16 mouse cellular contexts compared by ENCODE assay signal in the genomic region with DNA sequence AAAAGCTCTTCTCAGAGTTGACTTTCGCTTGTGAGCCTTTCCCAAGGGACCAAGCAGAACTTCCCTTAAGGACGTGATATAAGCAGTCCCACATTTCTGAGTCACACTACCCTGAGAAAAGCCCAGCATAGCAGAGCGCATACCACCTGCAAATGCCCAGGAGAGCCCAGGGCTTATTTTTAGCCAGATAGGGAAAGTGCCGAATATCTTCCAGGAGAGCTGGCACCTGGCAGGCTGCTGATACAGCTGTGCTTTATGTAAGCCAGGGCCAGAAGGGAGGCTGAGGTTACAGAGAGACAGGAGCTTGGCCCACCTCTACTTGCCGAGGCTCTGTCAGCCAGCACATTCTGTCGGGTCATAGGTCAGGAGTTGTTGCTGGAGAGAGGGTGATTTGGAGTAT. TPM values are rescaled to one million over a fixed set of nuclear protein-coding genes. Genes with fewer than 3 reads are reported as not detected.
DNase-seq lines count a peak whose midpoint lies in the region; ATAC-seq and TF ChIP-seq lines count a peak whose summit lies in the region.
"Had no signal": no experiment of that assay in that cellular context is flagged by ENCODE, and none has a peak within 500 bp of the region (broad histone marks: within the 10 kb centered on the region; RNA-seq: fewer than 3 reads in every experiment).

No protein-coding gene starts in this region.

- H3K27ac ChIP-seq in hindbrain, embryonic 13.5 days, result no peak overlapping the region
- no peak overlapping the region for H3K27ac ChIP-seq in hindbrain, postnatal 0 days
- H3K27ac ChIP-seq in gastrocnemius, adult 2 months, result peak overlapping the region; percentile 85
- no peak overlapping the region for H3K27ac ChIP-seq in heart, embryonic 12.5 days (ENCODE audit: poor library complexity, severe bottlenecking)
- H3K27ac ChIP-seq: embryonic facial prominence, embryonic 15.5 days; forebrain, embryonic 13.5 days; hindbrain, embryonic 12.5 days; kidney, postnatal 0 days; neural tube, embryonic 13.5 days had no signal

- intact Hi-C loops in gastrocnemius, adult 2 months (cut with DNase I), result no loop called here

- no peaks in the 10 kb centered on the region for H3K36me3 ChIP-seq in hindbrain, embryonic 13.5 days
- H3K36me3 ChIP-seq in hindbrain, postnatal 0 days (ENCODE audit: insufficient read depth, low read length), result no peaks in the 10 kb centered on the region
- H3K36me3 ChIP-seq in heart, embryonic 12.5 days, result no peaks in the 10 kb centered on the region
- no peaks in the 10 kb centered on the region for H3K36me3 ChIP-seq in myocyte (ENCODE audit: control insufficient read depth, insufficient read depth)
- H3K36me3 ChIP-seq: embryonic facial prominence, embryonic 15.5 days; hindbrain, embryonic 12.5 days; neural tube, embryonic 13.5 days had no signal

- TF ChIP-seq POLR2A in myocyte (IDR thresholded peaks at IDR 0.05; ENCODE audit: insufficient read length, low read depth), result no peak

- WGBS in hindbrain, embryonic 13.5 days, result 67% methylated on average over 6 of the region's 6 CpGs
- 48% methylated on average over 6 of the region's 6 CpGs for WGBS in hindbrain, postnatal 0 days
- 28% methylated on average over 6 of the region's 6 CpGs for WGBS in heart, embryonic 12.5 days

- no peak overlapping the region for H3K4me3 ChIP-seq in hindbrain, embryonic 13.5 days
- no peak overlapping the region for H3K4me3 ChIP-seq in hindbrain, postnatal 0 days (ENCODE audit: low read length)
- peak overlapping the region; percentile 34 for H3K4me3 ChIP-seq in gastrocnemius, adult 2 months
- H3K4me3 ChIP-seq in heart, embryonic 12.5 days, result no peak overlapping the region
- H3K4me3 ChIP-seq in myocyte, result no peak overlapping the region
- H3K4me3 ChIP-seq: embryonic facial prominence, embryonic 15.5 days; forebrain, embryonic 13.5 days; hindbrain, embryonic 12.5 days; neural tube, embryonic 13.5 days had no signal

- H3K27me3 ChIP-seq in hindbrain, embryonic 13.5 days, result no peaks in the 10 kb centered on the region
- H3K27me3 ChIP-seq in hindbrain, postnatal 0 days (ENCODE audit: insufficient read depth, low read length), result no peaks in the 10 kb centered on the region
- peaks cover 3% of the 10 kb centered on the region; the same call in 1 of the 2 replicates for H3K27me3 ChIP-seq in heart, embryonic 12.5 days (replicated peaks)
- no peaks in the 10 kb centered on the region for H3K27me3 ChIP-seq in myocyte (ENCODE audit: control insufficient read depth, insufficient read depth, insufficient read length)
- H3K27me3 ChIP-seq: embryonic facial prominence, embryonic 15.5 days; forebrain, embryonic 13.5 days; hindbrain, embryonic 12.5 days; neural tube, embryonic 13.5 days had no signal

- H3K4me2 ChIP-seq in hindbrain, embryonic 13.5 days, result no peak overlapping the region
- H3K4me2 ChIP-seq in hindbrain, postnatal 0 days (ENCODE audit: low read depth, low read length), result no peak overlapping the region
- H3K4me2 ChIP-seq in heart, embryonic 12.5 days, result peak overlapping the region; percentile 31; the same call in 1 of the 2 replicates
- H3K4me2 ChIP-seq in myocyte (ENCODE audit: low read depth), result peak overlapping the region; percentile 1
- H3K4me2 ChIP-seq: embryonic facial prominence, embryonic 15.5 days; forebrain, embryonic 13.5 days; hindbrain, embryonic 12.5 days; neural tube, embryonic 13.5 days had no signal

- 0 out of 2 replicates have a peak overlapping the region, but pooled peaks have one; percentile 35 for H3K9ac ChIP-seq in hindbrain, embryonic 13.5 days
- no peak overlapping the region for H3K9ac ChIP-seq in hindbrain, postnatal 0 days (replicated peaks; ENCODE audit: low read length)
- H3K9ac ChIP-seq in heart, embryonic 12.5 days, result no peak overlapping the region
- H3K9ac ChIP-seq: embryonic facial prominence, embryonic 15.5 days; forebrain, embryonic 13.5 days; hindbrain, embryonic 12.5 days; neural tube, embryonic 13.5 days had no signal

- DNase-seq in hindbrain, postnatal 0 days (ENCODE audit: low spot score), result no peak
- DNase-seq in gastrocnemius, adult 2 months, result peak; percentile 77
- DNase-seq in thymus, postnatal 25 days, result no peak
- no peak for DNase-seq in kidney, postnatal 14 days
- DNase-seq: cerebellum, postnatal 25 days; lung, adult 2 months had no signal

- TF ChIP-seq CTCF in hindbrain, postnatal 0 days (IDR thresholded peaks at IDR 0.05; ENCODE audit: low read depth), result no peak
- no peak for TF ChIP-seq CTCF in gastrocnemius, adult 2 months (IDR thresholded peaks at IDR 0.05)

- H3ac ChIP-seq in myocyte (ENCODE audit: control insufficient read depth, insufficient read length), result no peak overlapping the region

- no peak for ATAC-seq in hindbrain, embryonic 13.5 days (ENCODE audit: low FRiP score)
- ATAC-seq in hindbrain, postnatal 0 days, result no peak
- no peak for ATAC-seq in heart, embryonic 12.5 days (ENCODE audit: insufficient number of reproducible peaks, low FRiP score)
- no peak for ATAC-seq in activated CD4-positive, CD25-positive, alpha-beta regulatory T cell, adult 4 months
- ATAC-seq: forebrain, embryonic 13.5 days; intestine, embryonic 16.5 days had no signal

- no peaks in the 10 kb centered on the region for H3K9me3 ChIP-seq in hindbrain, embryonic 13.5 days
- no peaks in the 10 kb centered on the region for H3K9me3 ChIP-seq in hindbrain, postnatal 0 days (ENCODE audit: low read length)
- H3K9me3 ChIP-seq in heart, embryonic 12.5 days (replicated peaks), result no peaks in the 10 kb centered on the region; the same call in 1 of the 2 replicates
- H3K9me3 ChIP-seq: embryonic facial prominence, embryonic 15.5 days; forebrain, embryonic 13.5 days; hindbrain, embryonic 12.5 days; neural tube, embryonic 13.5 days had no signal

- H3K79me2 ChIP-seq in myocyte (ENCODE audit: control insufficient read depth, insufficient read depth), result no peaks in the 10 kb centered on the region

- H3K4me1 ChIP-seq in hindbrain, embryonic 13.5 days (replicated peaks), result peaks cover 9% of the 10 kb centered on the region
- H3K4me1 ChIP-seq in hindbrain, postnatal 0 days (ENCODE audit: insufficient read depth, low read length), result peaks cover 3% of the 10 kb centered on the region; the same call in 1 of the 2 replicates
- peaks cover 12% of the 10 kb centered on the region for H3K4me1 ChIP-seq in heart, embryonic 12.5 days (replicated peaks)

TF ChIP-seq in myocyte, 11 proteins besides CTCF, POLR2A, EP300 and RAD21:
- TF ChIP-seq CEBPB (IDR thresholded peaks at IDR 0.05; ENCODE audit: insufficient read depth, poor library complexity, severe bottlenecking) (no peak), MYOD1 (IDR thresholded peaks at IDR 0.05; ENCODE audit: control insufficient read depth in 1 of 3, insufficient read length in 2 of 3, low read depth in 2 of 3) (no peak), TCF3 (IDR thresholded peaks at IDR 0.05; ENCODE audit: insufficient read length, low read depth) (no peak), REST (IDR thresholded peaks at IDR 0.05; ENCODE audit: insufficient read depth, insufficient read length) (no peak), E2F4 (IDR thresholded peaks at IDR 0.05; ENCODE audit: insufficient read depth) (no peak), POLR2AphosphoS2 (IDR thresholded peaks at IDR 0.05; ENCODE audit: insufficient read length, low read depth) (no peak), TCF12 (IDR thresholded peaks at IDR 0.05; ENCODE audit: insufficient read depth, poor library complexity, severe bottlenecking) (no peak), MYOG (IDR thresholded peaks at IDR 0.05; ENCODE audit: control insufficient read depth in 1 of 3, insufficient read depth in 1 of 3, insufficient read length in 2 of 3, low read depth in 2 of 3) (no peak)

RNA-seq across cellular contexts. Expression of a gene that starts 16.1 kb away (rescaled TPM):
- polyA plus RNA-seq in hindbrain, embryonic 13.5 days (2015; fragmentation: Nextera tagmentation; extraction: Ambion mirVana), result 14.0 and 16.0 TPM in 2 replicates
- 5.5 and 7.5 TPM in 2 replicates for total RNA-seq in hindbrain, postnatal 0 days (2014; rRNA removed)
- 2.5 and 2.7 TPM in 2 replicates for polyA plus RNA-seq in hindbrain, postnatal 0 days (2015; fragmentation: Nextera tagmentation; extraction: Ambion mirVana)
- 1 to 10 TPM; 3.9 to 7.6 TPM for total RNA-seq in gastrocnemius, adult 2 months (2021)
- 0.42 and 0.59 TPM in 2 replicates for polyA plus RNA-seq in heart, embryonic 12.5 days (2016; fragmentation: Nextera tagmentation; extraction: Ambion mirVana)
- polyA plus RNA-seq in myocyte (2012; fragmentation: generic; extraction: Trizol), result 0.17 TPM
- polyA plus RNA-seq in activated CD4-positive, CD25-positive, alpha-beta regulatory T cell, adult 4 months (2017; shearing (Covaris generic)), result under 1 TPM; 0.17 to 0.48 TPM

Comparison
In these comparisons a context has a peak if more than half of its experiments do, and no peak if none do; other contexts are left out.
1. H3K4me2 ChIP-seq: peak in heart, embryonic 12.5 days (single experiment) and myocyte (single experiment); none in hindbrain, embryonic 13.5 days (single experiment) and hindbrain, postnatal 0 days (single experiment).